Mouse (Mus musculus): Measurements from ENCODE around the gene Mtch2.
"Not testable (repeated sequence)": the region's sequence is repeated elsewhere in the genome, so short reads cannot be mapped to it uniquely, and the experiment has no call there.

DNA sequence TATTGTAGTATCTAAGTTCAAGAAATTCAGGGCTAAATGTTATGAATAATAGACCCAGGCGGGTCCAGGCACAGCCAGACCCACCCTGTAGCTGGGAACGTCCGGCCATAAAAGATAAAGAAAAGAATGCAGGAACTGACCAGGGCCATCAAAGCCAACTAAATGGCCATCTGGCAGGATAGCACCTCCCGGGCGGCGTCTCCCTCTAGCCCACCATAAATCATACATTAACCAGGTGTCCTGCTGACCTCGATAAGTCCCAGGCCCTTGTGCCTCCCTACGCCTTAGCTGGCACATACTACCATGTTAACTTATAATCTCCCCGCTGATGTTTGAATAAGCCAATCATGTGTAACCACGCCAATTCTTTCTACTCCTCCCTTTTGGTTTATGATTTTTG is 22.4 kb upstream of the Mtch2 start:
- TF ChIP-seq CTCF (IDR thresholded peaks at IDR 0.05; ENCODE audit: control insufficient read depth, insufficient read depth, insufficient replicate concordance, low read depth, low read length); POLR2A (IDR thresholded peaks at IDR 0.05; ENCODE audit: control insufficient read depth, low read depth, low read length): not testable (repeated sequence)
